ENCODE assay signal across 17 mouse cellular contexts in genomic region chr9:110954681-110955445, GRCm38 (mm10). TPM values are rescaled to one million over a fixed set of nuclear protein-coding genes. Genes with fewer than 3 reads are reported as not detected.
A peak's percentile ranks its signal among the peaks of the same experiment; 100 is the strongest.
DNase-seq lines count a peak whose midpoint lies in the region; ATAC-seq lines count a peak whose summit lies in the region.
"Had no signal": no experiment of that assay in that cellular context is flagged by ENCODE, and none has a peak within 500 bp of the region (broad histone marks: within the 10 kb centered on the region; RNA-seq: fewer than 3 reads in every experiment).

No protein-coding gene starts in this region.

- H3K9me3 ChIP-seq in forebrain, embryonic 15.5 days, result no peaks in the 10 kb centered on the region
- H3K9me3 ChIP-seq in forebrain, embryonic 10.5 days, result no peaks in the 10 kb centered on the region
- H3K9me3 ChIP-seq in heart, embryonic 15.5 days (replicated peaks), result no peaks in the 10 kb centered on the region
- no peaks in the 10 kb centered on the region for H3K9me3 ChIP-seq in neural tube, embryonic 12.5 days
- H3K9me3 ChIP-seq: liver, embryonic 13.5 days had no signal

- no peak overlapping the region for H3K4me2 ChIP-seq in forebrain, embryonic 15.5 days (replicated peaks)
- H3K4me2 ChIP-seq in heart, embryonic 15.5 days, result peak overlapping the region; percentile 95
- H3K4me2 ChIP-seq in neural tube, embryonic 12.5 days (replicated peaks), result 0 out of 2 replicates have a peak overlapping the region, but pooled peaks have one; percentile 97

- peak overlapping the region; percentile 51; the same call in 1 of the 2 replicates for H3K4me3 ChIP-seq in forebrain, embryonic 15.5 days
- H3K4me3 ChIP-seq in forebrain, embryonic 10.5 days, result no peak overlapping the region
- H3K4me3 ChIP-seq in heart, embryonic 15.5 days, result peak overlapping the region; percentile 62; the same call in 1 of the 2 replicates
- H3K4me3 ChIP-seq in neural tube, embryonic 12.5 days, result no peak overlapping the region

- no peaks in the 10 kb centered on the region for H3K36me3 ChIP-seq in forebrain, embryonic 15.5 days
- H3K36me3 ChIP-seq in forebrain, embryonic 10.5 days (replicated peaks), result no peaks in the 10 kb centered on the region
- no peaks in the 10 kb centered on the region for H3K36me3 ChIP-seq in heart, embryonic 15.5 days
- H3K36me3 ChIP-seq in neural tube, embryonic 12.5 days, result no peaks in the 10 kb centered on the region
- H3K36me3 ChIP-seq: liver, embryonic 13.5 days had no signal

- H3K9ac ChIP-seq in forebrain, embryonic 15.5 days (replicated peaks), result no peak overlapping the region
- no peak overlapping the region for H3K9ac ChIP-seq in heart, embryonic 15.5 days
- no peak overlapping the region for H3K9ac ChIP-seq in neural tube, embryonic 12.5 days

- 0 out of 2 replicates have a peak, but pooled peaks cover 3% of the 10 kb centered on the region for H3K27me3 ChIP-seq in forebrain, embryonic 15.5 days
- peaks cover 60% of the 10 kb centered on the region for H3K27me3 ChIP-seq in forebrain, embryonic 10.5 days (ENCODE audit: poor library complexity, severe bottlenecking)
- peaks cover 6% of the 10 kb centered on the region; the same call in 1 of the 2 replicates for H3K27me3 ChIP-seq in heart, embryonic 15.5 days
- H3K27me3 ChIP-seq in neural tube, embryonic 12.5 days (replicated peaks), result peaks cover 20% of the 10 kb centered on the region

- no peak overlapping the region for H3K27ac ChIP-seq in forebrain, embryonic 15.5 days (replicated peaks)
- H3K27ac ChIP-seq in forebrain, embryonic 10.5 days, result no peak overlapping the region
- H3K27ac ChIP-seq in heart, embryonic 15.5 days, result no peak overlapping the region
- no peak overlapping the region for H3K27ac ChIP-seq in neural tube, embryonic 12.5 days
- H3K27ac ChIP-seq: liver, embryonic 13.5 days had no signal

- DNase-seq in forebrain, embryonic 10.5 days (ENCODE audit: extremely low spot score, low spot score), result no peak
- no peak for DNase-seq in heart, adult 18-20 months
- no peak for DNase-seq in neural tube, embryonic 10.5 days (ENCODE audit: extremely low spot score, low spot score)
- DNase-seq in spleen, adult 18-20 months, result no peak
- DNase-seq in lung, postnatal 36 days, result no peak

- no peak for ATAC-seq in forebrain, embryonic 15.5 days (replicated peaks)
- no peak for ATAC-seq in heart, embryonic 15.5 days (replicated peaks; ENCODE audit: insufficient number of reproducible peaks, insufficient read depth, low FRiP score, low read depth)
- no peak for ATAC-seq in neural tube, embryonic 12.5 days (ENCODE audit: low FRiP score, low read depth)

- 46% methylated on average over 2 of the region's 2 CpGs for WGBS in forebrain, embryonic 15.5 days
- WGBS in forebrain, embryonic 10.5 days, result 60% methylated on average over 2 of the region's 2 CpGs
- 45% methylated on average over 2 of the region's 2 CpGs for WGBS in heart, embryonic 15.5 days
- WGBS in neural tube, embryonic 12.5 days, result 52% methylated on average over 2 of the region's 2 CpGs

- H3K4me1 ChIP-seq in forebrain, embryonic 15.5 days, result peaks cover 3% of the 10 kb centered on the region
- H3K4me1 ChIP-seq in forebrain, embryonic 10.5 days, result peaks cover 12% of the 10 kb centered on the region
- peaks cover 14% of the 10 kb centered on the region for H3K4me1 ChIP-seq in heart, embryonic 15.5 days (replicated peaks)
- H3K4me1 ChIP-seq in neural tube, embryonic 12.5 days, result no peaks in the 10 kb centered on the region

RNA-seq across cellular contexts. Expression of gene Lrrc2, which starts 3.5 kb away (rescaled TPM):
- 0.13 and 0.36 TPM in 2 replicates for polyA plus RNA-seq in forebrain, embryonic 15.5 days (2015; fragmentation: Nextera tagmentation; extraction: Ambion mirVana)
- polyA plus RNA-seq in forebrain, embryonic 10.5 days (2016; fragmentation: Nextera tagmentation; extraction: Ambion mirVana), result 0.09 TPM in 1 of 2 replicates, not detected in the other
- 4.4 and 6.9 TPM in 2 replicates for polyA plus RNA-seq in heart, embryonic 15.5 days (2015; fragmentation: Nextera tagmentation; extraction: Ambion mirVana)
- total RNA-seq in heart, adult 18-20 months (2021), result 100 to 1,000 TPM; 239 to 298 TPM
- polyA plus RNA-seq in neural tube, embryonic 12.5 days (2016; fragmentation: Nextera tagmentation; extraction: Ambion mirVana), result 0.41 and 0.48 TPM in 2 replicates

RNA-seq across cellular contexts. Expression of gene Tdgf1, which starts 8.9 kb away (rescaled TPM):
- polyA plus RNA-seq in forebrain, embryonic 15.5 days (2015; fragmentation: Nextera tagmentation; extraction: Ambion mirVana), result not detected in 2 replicates
- polyA plus RNA-seq in forebrain, embryonic 10.5 days (2016; fragmentation: Nextera tagmentation; extraction: Ambion mirVana), result 0.34 and 0.61 TPM in 2 replicates
- polyA plus RNA-seq in heart, embryonic 15.5 days (2015; fragmentation: Nextera tagmentation; extraction: Ambion mirVana), result not detected in 2 replicates
- not detected for total RNA-seq in heart, adult 18-20 months (2021)
- polyA plus RNA-seq in neural tube, embryonic 12.5 days (2016; fragmentation: Nextera tagmentation; extraction: Ambion mirVana), result not detected in 2 replicates
- total RNA-seq: adrenal gland, postnatal 10 days; gastrocnemius, postnatal 10 days had no signal
- polyA plus RNA-seq: embryonic facial prominence, embryonic 11.5 days; forebrain, embryonic 11.5 days; intestine, embryonic 14.5 days; liver, embryonic 13.5 days; urinary bladder, adult 2 months had no signal

RNA-seq across cellular contexts. Expression of gene Rtp3, which starts 35.5 kb away (rescaled TPM):
- not detected in 2 replicates for polyA plus RNA-seq in forebrain, embryonic 15.5 days (2015; fragmentation: Nextera tagmentation; extraction: Ambion mirVana)
- polyA plus RNA-seq in forebrain, embryonic 10.5 days (2016; fragmentation: Nextera tagmentation; extraction: Ambion mirVana), result 0.27 TPM in 1 of 2 replicates, not detected in the other
- polyA plus RNA-seq in heart, embryonic 15.5 days (2015; fragmentation: Nextera tagmentation; extraction: Ambion mirVana), result 0.30 and 0.36 TPM in 2 replicates
- total RNA-seq in heart, adult 18-20 months (2021), result 1 to 10 TPM; 2.9 to 3.8 TPM
- not detected in 2 replicates for polyA plus RNA-seq in neural tube, embryonic 12.5 days (2016; fragmentation: Nextera tagmentation; extraction: Ambion mirVana)
- polyA plus RNA-seq: forebrain, embryonic 11.5 days had no signal

RNA-seq across cellular contexts. Expression of gene Fam240a, which starts 38.2 kb away (rescaled TPM):
- polyA plus RNA-seq in forebrain, embryonic 15.5 days (2015; fragmentation: Nextera tagmentation; extraction: Ambion mirVana), result not detected in 2 replicates
- polyA plus RNA-seq in forebrain, embryonic 10.5 days (2016; fragmentation: Nextera tagmentation; extraction: Ambion mirVana), result not detected in 2 replicates
- not detected in 2 replicates for polyA plus RNA-seq in heart, embryonic 15.5 days (2015; fragmentation: Nextera tagmentation; extraction: Ambion mirVana)
- total RNA-seq in heart, adult 18-20 months (2021), result not detected
- polyA plus RNA-seq in neural tube, embryonic 12.5 days (2016; fragmentation: Nextera tagmentation; extraction: Ambion mirVana), result not detected in 2 replicates
- total RNA-seq: adrenal gland, postnatal 10 days; layer of hippocampus, postnatal 36 days; left cerebral cortex, postnatal 4 days had no signal
- polyA plus RNA-seq: embryonic facial prominence, embryonic 11.5 days; forebrain, embryonic 11.5 days; intestine, embryonic 14.5 days; liver, embryonic 13.5 days; urinary bladder, adult 2 months had no signal

Comparison
In these comparisons a context has a peak if more than half of its experiments do, and no peak if none do; other contexts are left out.
1. H3K4me3 ChIP-seq: peak in forebrain, embryonic 15.5 days (single experiment) and heart, embryonic 15.5 days (single experiment); none in forebrain, embryonic 10.5 days (single experiment) and neural tube, embryonic 12.5 days (single experiment).